Mouse (Mus musculus) fibroblast of lung, adult 2 months (primary cell): ENCODE data around the gene Il1r1.

Experiments
- DNase-seq: peaks from one replicate; pipeline ENCODE4 v3.0.0-alpha.2; 2011; ENCODE audit warnings: low read depth

The Il1r1 gene

GRCm38 (mm10) chr1:40317657-40318056, 92.8 kb downstream of the Il1r1 start:
- no peak for DNase-seq

DNA sequence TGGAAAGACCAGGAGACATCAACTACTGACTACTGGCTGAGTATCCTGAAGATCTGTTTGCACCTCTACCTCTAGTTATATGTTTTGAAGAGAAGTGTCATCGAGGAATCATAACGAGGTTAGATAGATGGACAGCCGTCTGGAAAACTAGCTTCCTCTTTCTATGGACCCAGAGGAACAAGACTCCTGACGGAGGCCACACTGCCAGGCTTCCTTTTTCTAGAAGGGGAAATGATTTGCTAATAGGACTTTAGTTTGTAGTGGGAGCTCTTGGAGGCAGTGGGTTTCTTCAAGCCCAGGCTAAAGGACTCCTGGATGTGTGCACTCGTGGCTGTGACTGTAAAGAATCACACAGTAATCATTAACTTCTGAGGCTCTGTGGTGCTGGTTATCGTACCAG, 96.9 kb downstream of the Il1r1 start:
- DNase-seq, result no peak

DNA sequence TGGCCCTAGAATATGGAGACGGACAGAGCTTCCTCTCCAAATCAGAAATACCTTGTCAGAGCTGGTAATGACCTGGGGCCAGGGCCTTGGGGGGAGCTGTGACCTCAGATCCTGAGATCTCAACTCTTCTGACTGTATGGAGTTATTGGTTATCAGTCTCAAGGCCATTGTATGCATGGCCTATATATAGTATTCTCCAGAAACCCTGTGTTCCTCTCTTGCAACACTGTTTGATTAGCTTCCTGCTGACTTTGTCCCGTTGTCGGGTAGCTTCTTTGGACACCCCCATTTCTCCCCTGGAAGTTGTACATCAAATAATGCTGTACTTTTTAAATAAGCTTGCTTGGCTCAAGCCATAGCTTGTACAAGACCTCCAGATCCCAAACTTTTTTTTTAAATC, 97.7 kb downstream of the Il1r1 start:
- no peak for DNase-seq

GRCm38 (mm10) chr1:40324457-40324856, 99.6 kb downstream of the Il1r1 start, which contains the start of gene Il1rl2:
TSS of gene Il1rl2 (plus strand) at chr1:40324610.
- DNase-seq, result peak; percentile 21

DNA sequence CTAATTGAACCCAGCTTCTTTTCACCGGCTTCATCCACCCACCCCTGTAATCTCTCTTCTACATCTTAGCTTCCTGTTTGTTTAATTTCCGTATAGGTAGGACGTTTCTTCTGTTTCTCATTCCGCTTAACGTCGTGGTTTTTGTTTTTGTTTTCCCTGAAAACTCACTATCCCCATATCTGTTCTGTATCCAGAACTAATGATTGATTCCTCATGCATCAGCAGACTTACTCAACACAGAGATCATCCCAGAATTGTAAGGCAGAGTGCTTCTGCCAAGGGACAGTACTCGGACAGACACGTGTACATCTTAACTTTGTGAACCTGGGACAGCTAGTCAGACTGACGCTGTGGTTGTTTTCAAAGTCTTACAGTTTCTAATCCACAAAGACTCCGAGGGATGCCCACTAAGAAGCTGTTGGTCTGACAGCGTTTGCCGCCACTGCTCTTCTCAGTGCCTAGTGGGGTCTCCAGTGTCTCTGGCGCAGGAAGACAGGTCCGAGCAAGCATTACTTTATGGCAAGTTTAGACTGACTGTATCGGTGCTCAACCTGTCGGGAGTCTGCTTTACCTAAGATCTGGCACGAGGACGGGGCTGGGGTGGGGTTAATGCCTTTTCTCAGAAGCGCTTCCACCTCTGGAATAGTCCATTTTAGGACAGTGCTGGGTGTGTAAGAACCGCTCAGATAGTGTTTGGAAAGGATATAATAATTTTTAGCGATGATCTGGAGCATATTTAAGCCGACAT, 100.2 kb downstream of the Il1r1 start:
- DNase-seq, result no peak

DNA sequence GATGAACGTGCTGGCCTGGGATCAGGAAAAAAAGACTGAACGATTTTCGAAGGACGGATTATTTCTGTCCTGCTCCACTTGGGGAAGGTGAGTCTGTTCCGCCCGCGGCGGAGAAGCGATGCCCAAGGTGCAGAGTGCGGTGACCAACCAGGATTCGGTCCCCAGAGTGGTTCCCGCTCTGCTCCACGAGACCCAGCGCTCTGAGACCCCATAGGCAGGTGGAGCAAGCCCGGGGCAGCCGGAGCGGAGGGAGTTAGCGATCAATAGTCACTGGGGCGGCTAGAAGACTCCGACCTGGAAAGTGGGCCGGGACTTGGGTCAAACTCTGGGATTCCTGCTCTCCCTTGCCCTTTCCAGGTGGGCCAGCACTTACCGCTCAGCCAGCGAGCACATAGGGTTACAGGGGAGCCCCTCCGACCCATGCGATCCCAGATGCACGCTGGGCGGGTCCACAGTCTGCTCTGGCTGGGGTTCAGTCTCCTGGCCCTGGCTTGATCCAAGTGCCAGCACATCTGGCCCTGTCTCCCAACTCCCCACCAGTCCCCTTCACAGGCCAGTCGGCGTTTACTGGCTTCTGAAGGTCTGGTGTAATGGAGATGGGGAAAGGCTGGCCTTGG, 100.9 kb downstream of the Il1r1 start:
- no peak for DNase-seq

GRCm38 (mm10) chr1:40327604-40328003, 102.7 kb downstream of the Il1r1 start:
- DNase-seq, result no peak

- DNase-seq, result no peak
Measured at GRCm38 (mm10) chr1:40329526-40329925, 104.6 kb downstream of the Il1r1 start.

DNA sequence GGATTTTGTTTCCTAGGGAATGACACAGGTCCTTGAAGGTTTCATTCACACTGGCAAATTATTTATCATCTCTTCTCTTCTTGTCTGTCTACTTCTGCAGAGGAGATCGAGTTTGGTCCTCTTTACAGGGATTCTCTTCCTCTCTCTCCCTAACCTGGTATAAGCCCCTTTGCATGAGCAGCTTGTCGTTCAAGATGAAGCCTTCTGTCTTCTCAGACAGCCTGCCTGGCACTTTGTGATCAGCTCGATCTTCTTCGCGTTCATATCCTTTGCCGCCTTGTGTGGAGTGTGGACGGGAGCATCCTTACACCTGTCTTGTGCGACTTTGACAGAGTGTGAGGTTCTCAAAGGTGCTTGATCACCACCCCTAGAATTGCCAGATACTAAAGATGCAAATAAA, 105.3 kb downstream of the Il1r1 start:
- DNase-seq, result no peak

DNA sequence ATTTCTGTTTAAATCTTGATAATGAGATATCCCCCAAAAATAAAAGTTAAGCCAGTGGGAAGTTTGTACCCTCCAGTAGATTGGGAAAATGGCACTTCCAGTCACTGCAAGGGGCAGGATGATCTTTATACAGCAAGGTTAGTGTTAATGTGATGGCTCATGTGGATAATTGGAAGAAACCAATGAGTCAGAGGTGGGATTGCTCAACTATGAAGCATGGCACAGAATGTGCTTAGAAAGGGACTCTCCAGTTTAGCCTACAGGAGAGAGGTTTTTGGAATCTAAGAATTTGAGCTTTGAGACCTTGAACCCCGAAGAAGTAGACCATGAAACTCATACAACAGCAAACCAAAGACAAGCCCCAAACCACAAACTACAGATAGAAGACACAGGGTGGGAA, 114.5 kb downstream of the Il1r1 start:
- DNase-seq, result no peak

DNA sequence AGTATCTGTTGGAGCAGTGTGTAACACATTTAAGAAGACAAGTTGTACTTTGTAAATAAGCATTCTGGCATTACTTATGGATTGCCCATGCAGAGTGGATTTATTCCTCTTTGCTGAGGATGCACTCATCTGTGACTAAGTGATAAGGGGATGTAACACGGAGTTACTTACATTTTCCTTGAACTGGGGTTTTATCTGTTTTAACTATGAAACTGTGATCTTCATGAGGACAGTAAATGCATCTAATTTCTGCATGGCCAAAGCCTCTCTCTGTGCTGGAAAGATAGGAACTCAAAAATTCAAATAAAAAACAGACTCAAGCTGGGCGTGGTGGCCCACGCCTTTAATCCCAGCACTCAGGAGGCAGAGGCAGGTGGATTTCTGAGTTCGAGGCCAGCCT, 115.2 kb downstream of the Il1r1 start:
- no peak for DNase-seq

- DNase-seq, result no peak
Measured at GRCm38 (mm10) chr1:40352158-40352903, 127.5 kb downstream of the Il1r1 start.

GRCm38 (mm10) chr1:40352904-40353286, 128.0 kb downstream of the Il1r1 start:
- no peak for DNase-seq

GRCm38 (mm10) chr1:40354665-40355064, 129.8 kb downstream of the Il1r1 start:
- no peak for DNase-seq

DNA sequence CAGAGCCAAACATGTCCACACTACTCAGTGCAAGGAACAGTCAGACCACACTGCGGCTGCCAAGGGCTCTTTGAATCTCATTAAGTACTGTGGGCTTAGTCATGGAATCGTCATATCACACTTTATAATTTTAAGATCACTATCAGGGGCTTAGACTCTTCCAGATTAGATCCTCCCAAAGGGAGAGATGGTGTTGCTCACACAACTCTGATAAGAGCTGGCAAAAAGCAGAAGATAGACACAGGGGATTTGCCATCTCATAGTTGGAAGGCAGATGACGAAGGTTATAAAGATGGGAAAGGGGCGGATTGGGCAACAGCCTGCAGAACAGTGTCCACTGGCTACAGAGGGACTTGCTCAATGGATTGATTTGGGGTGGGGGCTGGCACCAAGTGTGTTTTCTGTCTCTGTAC, 130.6 kb downstream of the Il1r1 start:
- DNase-seq, result no peak

DNA sequence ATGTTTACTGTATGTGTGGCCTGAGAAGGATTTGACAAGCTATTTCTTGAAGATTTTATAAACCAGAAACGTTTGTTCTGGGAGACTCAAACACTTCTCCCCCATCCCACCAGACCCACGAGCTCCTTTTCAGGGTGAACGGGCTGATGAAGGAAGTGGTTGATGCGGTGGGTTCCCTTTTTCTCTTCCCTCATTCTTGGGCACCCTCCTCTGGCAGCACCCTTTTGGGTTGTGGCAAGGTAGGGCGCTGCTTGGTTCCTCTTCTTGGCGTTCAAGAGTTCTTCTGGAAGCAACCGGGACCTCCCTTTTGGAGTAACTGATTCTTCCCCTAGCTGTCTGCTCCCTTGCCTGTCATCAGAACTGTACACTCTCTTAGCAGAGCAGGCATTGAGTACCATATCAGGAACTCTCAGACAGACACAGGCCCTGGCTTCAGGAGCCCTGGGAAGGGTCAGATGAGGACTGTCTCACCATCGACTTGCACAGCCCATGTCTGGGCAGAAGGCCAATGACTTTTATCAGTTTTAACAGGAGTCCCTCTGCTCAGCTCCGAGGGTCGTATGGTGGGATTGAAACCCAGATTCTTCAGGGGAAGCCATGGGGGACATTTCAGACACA, 131.1 kb downstream of the Il1r1 start:
- no peak for DNase-seq

DNA sequence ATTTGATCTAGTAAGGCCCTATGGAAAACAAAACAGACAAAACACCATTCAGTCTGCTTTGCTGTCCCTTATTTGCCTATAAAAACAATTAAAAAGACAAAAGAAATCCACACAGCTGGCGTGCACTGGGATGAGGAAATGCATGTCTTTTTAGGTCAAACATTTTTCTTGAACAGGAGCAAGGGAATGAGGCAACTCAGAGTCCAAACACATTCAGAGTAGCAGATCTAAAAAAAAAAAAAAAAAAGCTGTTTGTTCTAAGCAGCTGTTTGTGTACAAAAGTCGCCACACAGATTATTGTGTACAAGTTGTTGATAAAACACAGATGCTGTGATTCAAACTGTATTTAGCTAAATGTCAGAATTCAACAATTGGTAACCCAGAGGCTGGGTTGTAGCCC, 133.0 kb downstream of the Il1r1 start:
- no peak for DNase-seq

DNA sequence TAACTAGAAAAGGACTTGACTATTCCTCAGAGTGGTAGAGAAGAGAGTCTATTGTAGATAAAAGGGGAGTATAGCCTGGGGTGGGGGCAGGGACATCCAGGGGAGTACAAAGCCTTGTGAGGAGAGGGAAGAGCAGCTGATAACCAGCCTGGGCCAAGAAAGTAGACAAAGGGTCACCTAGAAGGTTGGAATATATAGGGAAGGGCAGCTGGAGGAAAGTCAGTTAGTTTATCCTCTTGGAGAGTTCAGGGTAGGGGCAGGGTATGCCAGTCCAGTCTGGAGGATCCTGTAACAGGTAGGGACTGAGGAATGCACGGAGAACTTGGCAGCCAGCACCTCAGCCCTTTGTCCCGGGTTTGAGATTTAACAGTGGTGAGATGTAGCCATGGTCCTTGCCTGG, 133.5 kb downstream of the Il1r1 start:
- no peak for DNase-seq

DNA sequence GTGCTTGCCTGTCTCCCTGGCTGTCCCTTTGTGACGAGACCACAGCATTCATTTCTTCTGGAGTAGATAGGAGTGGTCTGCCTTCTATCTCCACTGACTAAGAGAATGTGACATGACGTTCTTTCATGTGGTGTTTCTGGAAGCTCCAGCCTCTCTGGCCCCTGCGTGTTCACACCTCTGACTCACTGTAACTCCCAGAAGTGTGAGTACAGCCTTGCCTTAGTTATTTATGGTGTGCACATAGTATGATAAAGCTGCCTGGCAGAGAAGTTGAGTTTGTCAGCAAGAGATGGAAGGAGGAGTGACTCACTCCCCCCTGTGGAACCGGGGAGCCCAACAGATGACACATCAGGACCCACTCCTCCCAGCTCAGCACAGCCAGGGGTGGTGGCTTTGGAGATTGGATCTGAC, 133.9 kb downstream of the Il1r1 start:
- DNase-seq, result peak; percentile 47

DNA sequence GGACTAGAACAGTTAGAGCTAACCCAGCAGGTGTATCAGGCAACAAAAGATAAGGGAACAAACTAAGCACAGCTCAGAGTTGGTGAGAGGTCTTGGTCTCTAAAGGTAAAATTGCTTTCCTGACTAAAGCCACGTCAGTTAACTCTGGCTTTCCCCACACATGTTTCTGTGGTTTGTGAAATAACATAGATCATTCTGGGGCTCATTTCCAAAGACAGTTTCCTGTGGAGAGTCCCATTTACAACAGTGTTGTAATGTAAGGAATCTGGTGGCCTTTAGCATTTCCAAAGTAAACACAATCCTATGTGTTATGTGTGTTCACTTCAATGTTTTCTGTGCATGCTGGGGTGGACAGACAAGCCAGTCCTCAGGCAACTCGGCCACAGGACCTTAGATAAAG, 134.9 kb downstream of the Il1r1 start:
- no peak for DNase-seq

DNA sequence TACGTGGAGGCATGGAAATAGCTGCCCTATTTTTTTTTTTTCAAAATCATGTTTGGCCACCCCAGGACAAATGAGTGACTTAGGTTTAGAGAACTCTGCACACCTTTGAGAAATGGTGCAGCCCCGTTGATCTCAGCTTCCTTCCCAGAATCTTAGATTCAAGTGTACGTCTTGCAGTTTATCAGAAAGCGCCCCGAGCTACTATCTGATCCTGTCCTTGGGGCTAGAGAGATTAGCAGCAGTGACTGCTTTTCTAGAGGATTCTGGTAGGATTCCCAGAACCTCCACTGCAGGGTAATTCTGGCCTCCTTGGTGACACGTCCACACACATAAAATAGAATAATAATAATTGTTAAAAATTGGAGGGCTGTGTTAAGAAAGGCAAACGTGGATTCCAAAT, 136.1 kb downstream of the Il1r1 start:
- no peak for DNase-seq

DNA sequence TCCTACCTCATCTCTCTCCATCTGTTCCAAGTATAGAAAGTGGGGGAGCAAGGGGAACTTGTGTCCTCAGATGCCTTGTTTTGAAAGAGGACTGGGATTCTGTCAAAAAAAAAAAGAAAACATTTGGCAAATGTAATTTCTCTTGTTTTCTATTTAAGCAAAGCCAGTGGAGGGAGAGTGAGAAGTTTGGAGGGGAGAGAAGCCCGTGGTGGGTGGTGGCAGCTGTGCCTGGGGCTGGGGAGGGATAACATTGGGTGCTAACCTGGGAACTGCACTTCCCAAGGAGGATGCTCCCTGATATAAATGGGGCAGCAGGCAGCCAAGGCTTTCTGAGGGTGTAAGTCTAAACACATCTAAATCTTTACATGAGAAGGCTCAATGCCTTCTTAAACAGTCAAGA, 136.7 kb downstream of the Il1r1 start:
- DNase-seq, result no peak

DNA sequence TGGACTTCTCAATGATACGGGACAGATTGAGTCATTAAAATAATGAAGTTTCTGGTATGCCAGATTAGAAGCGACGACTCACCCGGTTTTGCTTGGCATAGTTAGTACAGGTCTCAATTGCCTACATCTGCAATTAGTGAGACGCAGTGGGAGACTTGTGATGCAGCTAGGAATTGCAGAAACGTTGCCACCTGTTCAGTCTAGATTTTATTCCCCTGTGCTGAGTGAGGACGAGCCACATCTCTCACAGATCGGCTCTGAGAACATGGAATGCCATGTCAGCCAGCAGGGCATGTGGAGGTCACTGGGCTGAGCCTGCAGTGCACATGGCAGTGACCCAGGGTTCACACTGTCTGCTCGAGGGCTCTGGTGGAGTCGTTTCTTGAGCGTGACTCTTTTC, 137.9 kb downstream of the Il1r1 start:
- no peak for DNase-seq
